Mouse (Mus musculus) liver, embryonic 14.5 days (tissue): Measurements from ENCODE around the gene Sf3a1.

Source experiments
- CTCF ChIP-seq: IDR thresholded peaks from 2 replicates; pipeline ENCODE4 v1.5.1; 2016; ENCODE audit warnings: antibody characterized with exemption, low read depth, control low read depth
- EP300 ChIP-seq: IDR thresholded peaks from 2 replicates; pipeline ENCODE4 v1.6.1; 2016; ENCODE audit warnings: antibody characterized with exemption, low read depth

GRCm38 (mm10) chr11:4166467-4167090 is 6.4 kb downstream of the Sf3a1 start:
- TF ChIP-seq CTCF (no peak), EP300 (no peak)
